Mouse (Mus musculus): ENCODE measurements at regions not wholly inside any gene's neighbourhood (a gene's known extent, or its start where the extent isn't known, plus 50 kb on each side); places are given as distances from the start of the nearest gene placed in this dataset.

DNA sequence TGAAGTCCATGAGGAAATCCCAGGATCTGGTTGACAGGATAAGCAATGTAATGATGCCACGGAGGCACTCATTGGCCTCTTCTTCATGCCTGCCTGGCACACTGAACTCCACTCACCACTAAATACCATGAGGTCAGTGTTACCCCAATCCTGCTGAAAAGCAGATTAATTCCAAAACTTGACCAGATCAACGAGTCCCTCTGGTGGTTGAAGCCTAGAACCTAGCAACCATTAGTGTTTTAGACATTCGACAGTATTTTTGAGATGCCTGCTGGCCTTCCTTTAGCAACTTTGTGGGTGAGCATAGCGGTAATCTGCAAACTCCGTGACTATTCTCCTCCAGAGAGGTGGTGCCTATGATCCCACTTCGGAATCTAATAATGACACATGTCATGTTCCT lies 92.3 kb upstream of the Prok2 start:
- TF ChIP-seq CTCF (IDR thresholded peaks at IDR 0.05; ENCODE audit: control insufficient read depth, insufficient read depth, insufficient read length) (no peak), USF1 (IDR thresholded peaks at IDR 0.05; ENCODE audit: low read depth) (no peak)

All from C2C12 (cell line).